Mouse (Mus musculus) cerebellum, adult 2 months (tissue): ENCODE measurements at regions not wholly inside any gene's neighbourhood (a gene's known extent, or its start where the extent isn't known, plus 50 kb on each side); places are given as distances from the start of the nearest gene placed in this dataset.
"Not testable (repeated sequence)": the region's sequence is repeated elsewhere in the genome, so short reads cannot be mapped to it uniquely, and the experiment has no call there.

Experiments used
- DNase-seq, 2 experiments: peaks; one replicate each; pipeline ENCODE4 v3.0.0; 2021
- H3K27ac ChIP-seq: fragments of 200-500 bp; 2 replicates; pipeline ENCODE4 v1.5.1; 2012; ENCODE audit warnings: low read length, control low read depth, inconsistent platforms; ENCODE audit not compliant: insufficient read depth
- H3K27me3 ChIP-seq: fragments of 200-500 bp; 2 replicates; pipeline ENCODE4 v1.6.1; 2012; ENCODE audit warnings: inconsistent platforms, mild to moderate bottlenecking, low read length, moderate library complexity; ENCODE audit not compliant: control insufficient read depth, insufficient read depth
- H3K4me1 ChIP-seq: fragments of 200-500 bp; 2 replicates; pipeline ENCODE4 v1.6.1; 2011; ENCODE audit warnings: low read length; ENCODE audit not compliant: control insufficient read depth, insufficient read depth
- H3K4me3 ChIP-seq: fragments of 200-500 bp; replicated peaks from 2 replicates; pipeline ENCODE3; 2011; ENCODE audit warnings: mild to moderate bottlenecking, low read depth, low read length, control low read depth; ENCODE audit not compliant: insufficient read depth
- CTCF ChIP-seq: fragments of 200-500 bp; IDR thresholded peaks from 2 replicates; pipeline ENCODE4 v1.5.1; 2011; ENCODE audit warnings: low read depth, mild to moderate bottlenecking, control low read depth, low read length, moderate library complexity, borderline replicate concordance; ENCODE audit not compliant: insufficient read depth
- POLR2A ChIP-seq: fragments of 200-500 bp; IDR thresholded peaks from 2 replicates; pipeline ENCODE4 v1.6.1; 2011; ENCODE audit warnings: low read length, control low read depth, borderline replicate concordance; ENCODE audit not compliant: insufficient read depth
- WGBS: fragments of 180-500 bp; shearing (Covaris S2); methylation state at CpG from one replicate; pipeline ENCODE4 v1.1.7; 2018; 5-methylcytosine and 5-hydroxymethylcytosine counted together

DNA sequence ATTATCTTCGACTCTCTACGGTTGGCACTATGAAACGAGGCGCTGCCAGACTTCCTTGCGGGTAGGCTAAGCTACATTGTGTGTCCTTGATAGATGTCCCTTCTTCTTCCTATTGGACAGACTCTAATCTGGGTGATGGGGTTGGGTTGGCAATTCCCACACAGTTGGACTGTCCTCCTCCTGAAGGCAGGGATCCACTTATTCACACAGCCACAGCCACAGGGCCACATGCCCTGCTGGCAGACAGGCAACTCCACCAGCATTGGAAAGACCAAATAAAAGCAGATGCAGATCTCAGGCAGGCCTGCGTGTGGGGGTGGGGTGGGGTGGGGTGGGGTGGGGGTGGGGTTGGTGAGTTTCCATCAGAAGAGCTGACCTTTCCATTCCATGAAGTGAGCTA lies 276.4 kb downstream of the Etnk1 start:
- no peaks in the 10 kb centered on the region; the same call in none of the 2 replicates for H3K27me3 ChIP-seq
- H3K27ac ChIP-seq = no peak overlapping the region
- H3K4me1 ChIP-seq = no peaks in the 10 kb centered on the region
- no peak for DNase-seq
- H3K4me3 ChIP-seq = no peak overlapping the region
- TF ChIP-seq POLR2A (no peak), CTCF (no peak)
- WGBS = 73% methylated on average over 6 of the region's 6 CpGs

DNA sequence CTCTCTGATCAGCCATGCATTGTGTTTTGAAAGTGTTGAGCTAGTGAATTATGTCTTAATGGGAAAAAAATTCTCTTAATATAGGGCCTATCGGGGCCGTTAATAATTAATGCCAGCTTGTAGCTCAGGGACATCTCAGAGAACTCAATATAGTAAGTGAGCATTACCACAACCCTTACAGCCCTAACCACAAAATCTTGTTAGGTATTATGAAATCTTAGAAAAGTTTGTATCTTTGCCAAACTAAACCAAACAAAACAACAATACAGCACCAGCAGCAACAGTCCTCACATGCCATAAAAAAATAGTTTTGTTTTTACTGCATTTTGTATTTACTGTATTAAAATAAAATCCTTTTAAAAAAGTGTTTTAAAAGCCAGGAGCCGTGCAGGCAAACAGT lies 277.8 kb downstream of the Etnk1 start:
- no peaks in the 10 kb centered on the region for H3K4me1 ChIP-seq
- H3K27me3 ChIP-seq = no peaks in the 10 kb centered on the region; the same call in none of the 2 replicates
- H3K4me3 ChIP-seq = no peak overlapping the region
- no peak overlapping the region for H3K27ac ChIP-seq
- 91% methylated on average over 3 of the region's 3 CpGs for WGBS
- DNase-seq = no peak
- TF ChIP-seq CTCF (no peak), POLR2A (no peak)

DNA sequence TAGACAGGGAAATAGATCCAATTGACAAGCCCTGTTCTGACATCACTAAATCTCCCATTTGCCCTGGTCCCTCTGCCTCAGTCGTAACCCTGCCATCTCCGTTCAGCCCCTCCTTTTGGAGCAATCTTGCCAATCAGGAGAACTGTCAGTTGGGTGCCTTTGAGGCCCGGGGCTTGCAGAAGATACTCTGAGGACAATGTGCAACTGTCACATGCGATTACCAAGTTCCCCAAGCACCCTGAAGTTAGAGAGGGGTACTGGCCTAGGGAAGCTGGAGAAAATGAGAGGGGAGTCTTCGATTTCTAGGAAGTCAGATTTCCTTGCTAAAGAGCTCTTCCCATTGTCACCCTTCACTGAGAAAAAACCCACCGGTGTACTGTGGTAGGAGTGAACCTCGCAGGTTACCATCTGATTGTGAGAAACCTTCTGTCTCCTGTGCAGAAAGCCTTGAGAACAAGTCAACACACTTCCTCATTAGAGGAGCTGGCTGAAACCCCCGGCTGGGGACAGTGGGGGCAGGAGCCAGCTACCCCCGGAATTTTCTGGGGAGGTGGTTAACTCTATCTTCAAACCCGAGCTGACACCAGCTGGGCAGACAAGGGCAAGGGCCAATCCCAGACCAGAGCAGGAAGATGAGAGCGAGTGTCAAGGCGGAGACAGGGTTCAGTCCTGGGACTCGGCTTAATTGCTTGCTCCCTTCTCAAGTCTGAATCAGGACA lies 279.0 kb downstream of the Etnk1 start:
- H3K27me3 ChIP-seq = no peaks in the 10 kb centered on the region; the same call in none of the 2 replicates
- no peak overlapping the region for H3K4me3 ChIP-seq
- no peak overlapping the region for H3K27ac ChIP-seq
- H3K4me1 ChIP-seq = no peaks in the 10 kb centered on the region
- WGBS = 76% methylated on average over 13 of the region's 13 CpGs
- no peak for DNase-seq
- TF ChIP-seq CTCF (no peak), POLR2A (no peak)

DNA sequence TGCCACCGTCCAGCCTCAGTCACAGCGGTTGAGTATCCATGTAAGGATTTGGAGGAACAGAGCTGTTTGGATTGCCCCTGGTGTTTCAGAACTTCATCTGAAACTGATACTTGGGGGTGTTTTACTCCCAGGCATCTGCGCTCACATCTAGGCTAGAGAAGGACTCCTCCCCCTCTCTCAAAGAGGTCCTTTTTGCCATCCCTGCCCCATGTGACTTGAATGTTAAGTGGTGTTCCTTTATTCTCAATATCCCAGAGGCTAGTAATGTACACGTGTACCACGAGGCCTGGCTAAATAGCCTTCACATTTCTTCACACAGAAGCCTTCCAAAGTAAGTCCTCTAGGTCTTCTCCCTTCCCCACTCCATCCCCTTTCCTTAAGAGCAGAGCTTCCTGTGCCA lies 280.0 kb downstream of the Etnk1 start:
- no peaks in the 10 kb centered on the region for H3K4me1 ChIP-seq
- no peak overlapping the region for H3K27ac ChIP-seq
- H3K4me3 ChIP-seq = no peak overlapping the region
- no peaks in the 10 kb centered on the region; the same call in 1 of the 2 replicates for H3K27me3 ChIP-seq
- TF ChIP-seq POLR2A = no peak
- TF ChIP-seq CTCF = no peak
- DNase-seq = no peak
- 72% methylated on average over 5 of the region's 5 CpGs for WGBS

DNA sequence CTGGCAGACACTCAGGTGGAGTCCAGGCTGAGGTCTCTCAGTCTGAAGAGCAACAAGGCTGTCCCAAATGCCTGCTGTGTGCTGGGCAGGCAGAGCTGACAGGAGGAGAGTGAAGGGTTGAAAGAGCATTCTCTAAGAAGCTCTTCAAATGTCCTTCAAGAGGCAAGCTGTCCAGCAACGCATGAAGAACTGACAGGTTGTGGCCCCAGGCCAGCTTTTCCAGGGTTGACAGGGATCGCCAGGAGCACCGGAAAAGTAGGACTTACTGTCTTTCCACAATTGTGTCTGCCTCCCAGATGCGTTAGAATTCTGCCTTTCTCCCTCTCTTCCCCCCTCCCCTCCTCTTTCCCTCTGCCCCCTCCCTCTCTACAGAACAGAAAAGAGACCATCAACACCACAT lies 282.1 kb downstream of the Etnk1 start:
- Histone ChIP-seq H3K4me1 (no peaks in the 10 kb centered on the region), H3K4me3 (no peak overlapping the region), H3K27ac (no peak overlapping the region), H3K27me3 (no peaks in the 10 kb centered on the region; the same call in 1 of the 2 replicates)
- DNase-seq = no peak
- TF ChIP-seq POLR2A (no peak), CTCF (no peak)
- 7% methylated on average over 4 of the region's 4 CpGs for WGBS

DNA sequence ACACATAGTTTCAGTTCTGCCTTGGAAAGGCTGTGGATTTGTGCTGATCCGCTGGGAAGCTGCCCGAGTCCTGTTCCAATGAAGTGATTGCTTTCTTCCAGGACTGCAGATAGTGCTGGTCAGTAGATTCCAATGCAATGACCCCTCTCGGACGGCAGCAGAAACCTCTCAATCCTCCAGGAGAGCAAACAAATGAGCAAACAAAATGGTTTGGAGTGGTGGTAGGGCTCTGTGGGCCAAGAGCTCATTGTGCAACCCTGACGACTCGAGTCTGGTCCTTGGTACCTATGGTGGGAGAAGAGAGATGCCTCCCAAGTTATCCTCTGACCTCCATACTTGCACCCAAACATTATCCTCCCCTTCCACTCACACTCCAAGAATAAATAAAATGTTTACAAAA lies 284.8 kb downstream of the Etnk1 start:
- TF ChIP-seq POLR2A (no peak), CTCF (no peak)
- H3K27me3 ChIP-seq = no peaks in the 10 kb centered on the region
- WGBS = 96% methylated on average over 6 of the region's 6 CpGs
- no peak overlapping the region for H3K27ac ChIP-seq
- H3K4me3 ChIP-seq = no peak overlapping the region
- no peak for DNase-seq
- no peaks in the 10 kb centered on the region for H3K4me1 ChIP-seq

DNA sequence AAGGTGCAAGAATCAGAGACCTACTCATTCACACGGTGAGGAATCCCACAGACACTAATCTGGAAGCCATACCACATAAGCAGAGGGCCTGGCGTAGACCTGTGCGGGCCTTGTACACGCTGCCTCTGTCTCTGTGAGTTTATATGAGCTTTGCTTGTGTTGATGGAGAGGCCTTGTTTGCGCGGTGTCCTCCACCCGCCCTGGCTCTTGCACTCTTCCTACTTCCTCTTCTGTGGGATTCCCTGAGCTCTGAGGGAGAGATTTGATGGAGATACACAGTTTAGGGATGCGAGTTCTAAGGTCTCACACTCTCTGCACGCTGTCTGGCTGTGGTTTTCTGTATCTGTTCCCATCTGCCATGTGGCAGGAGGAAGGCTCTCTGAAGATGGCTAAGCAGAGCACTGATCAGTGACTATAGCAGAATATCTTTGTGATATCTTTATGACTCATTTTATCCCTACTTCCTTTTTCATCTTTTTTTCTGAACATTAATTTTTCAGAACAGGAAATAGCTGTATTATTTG lies 287.7 kb downstream of the Etnk1 start:
- Histone ChIP-seq H3K27me3 (no peaks in the 10 kb centered on the region), H3K4me3 (no peak overlapping the region), H3K27ac (no peak overlapping the region), H3K4me1 (no peaks in the 10 kb centered on the region)
- TF ChIP-seq POLR2A = no peak
- no peak for TF ChIP-seq CTCF
- no peak for DNase-seq
- WGBS = 97% methylated on average over 9 of the region's 9 CpGs

DNA sequence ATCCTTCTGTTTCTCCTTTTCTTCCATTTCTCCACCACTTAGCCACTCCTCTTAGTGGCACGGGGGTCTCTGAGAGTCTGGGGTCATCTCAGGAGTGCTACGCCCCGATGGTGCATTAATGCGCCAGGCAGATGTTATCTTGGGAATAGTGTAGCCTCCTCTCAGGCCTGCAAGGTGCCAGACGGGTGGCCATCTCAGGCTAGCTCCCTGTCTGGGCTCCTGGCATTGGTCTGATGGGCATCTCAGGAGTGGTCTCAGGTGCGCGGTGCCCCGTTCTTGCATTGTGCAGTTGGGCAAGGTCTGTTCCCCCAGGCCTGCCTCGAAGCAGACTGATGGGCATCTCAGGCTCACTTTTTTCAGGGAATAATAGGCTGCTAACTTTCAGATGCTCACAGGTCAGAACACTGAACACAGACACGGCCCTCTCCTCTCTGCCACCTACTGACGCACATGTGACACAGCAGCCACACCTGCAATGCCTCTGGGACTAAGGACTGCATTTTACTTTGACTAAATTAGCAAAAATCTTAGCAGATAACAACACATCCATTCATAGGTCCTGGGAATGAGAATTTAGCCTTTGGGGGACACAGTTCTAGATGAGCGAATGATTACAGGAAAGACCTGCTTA lies 298.0 kb downstream of the Etnk1 start:
- no peak for DNase-seq
- no peaks in the 10 kb centered on the region for H3K27me3 ChIP-seq
- 73% methylated on average over 12 of the region's 12 CpGs for WGBS

DNA sequence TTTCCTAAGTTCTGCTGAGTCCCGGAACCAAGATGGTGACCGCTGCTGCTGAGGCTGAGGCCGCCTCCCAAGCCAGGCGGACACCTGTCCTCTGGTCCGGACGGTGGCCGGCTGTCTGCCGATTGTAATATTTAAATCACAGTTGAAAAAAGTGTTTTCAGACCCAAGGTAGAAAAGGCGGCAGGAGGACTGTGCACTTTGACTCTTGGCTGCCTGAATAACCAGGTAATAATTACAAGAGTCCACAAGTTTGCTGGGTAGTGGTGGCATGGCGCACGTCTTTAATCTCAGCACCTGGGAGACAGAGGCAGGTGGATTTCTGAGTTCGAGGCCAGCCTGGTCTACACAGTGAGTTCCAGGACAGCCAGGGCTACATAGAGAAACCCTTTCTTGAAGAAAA lies 305.7 kb downstream of the Etnk1 start:
- H3K4me1 ChIP-seq, H3K27me3 ChIP-seq, H3K27ac ChIP-seq, DNase-seq, H3K4me3 ChIP-seq: not testable (repeated sequence)
- WGBS = 94% methylated on average over 11 of the region's 12 CpGs

More for the DNA sequence above, 298.0 kb downstream of the Etnk1 start:
- peak; percentile 39; the same call in 1 of the 2 replicates for TF ChIP-seq CTCF
- TF ChIP-seq POLR2A = no peak
- H3K4me3 ChIP-seq = no peak overlapping the region
- H3K4me1 ChIP-seq = no peaks in the 10 kb centered on the region
- no peak overlapping the region for H3K27ac ChIP-seq
